Mouse (Mus musculus): ENCODE results near the gene Trim72. TPM values are rescaled to one million over a fixed set of nuclear protein-coding genes. Genes with fewer than 3 reads are reported as not detected.
"Not testable (repeated sequence)": the region's sequence is repeated elsewhere in the genome, so short reads cannot be mapped to it uniquely, and the experiment has no call there.

Gene Trim72
- total RNA-seq, 1 experiment, result 1.2 TPM

- H3K4me1 ChIP-seq (ENCODE audit: control insufficient read depth in 2 of 2, insufficient read depth in 2 of 2, low read length in 2 of 2, poor library complexity in 1 of 2), result no peaks in the 10 kb centered on the region
- no peaks in the 10 kb centered on the region for H3K36me3 ChIP-seq (ENCODE audit: control insufficient read depth, insufficient read depth, low read length, poor library complexity, severe bottlenecking)
- no peak overlapping the region for H3K4me3 ChIP-seq (ENCODE audit: insufficient read depth in 1 of 2, low read depth in 1 of 2, low read length in 2 of 2, poor library complexity in 1 of 2, severe bottlenecking in 1 of 2)
- H3K9me3 ChIP-seq (ENCODE audit: control insufficient read depth, insufficient read depth, low read depth, low read length), result no peaks in the 10 kb centered on the region
- H3K9ac ChIP-seq (ENCODE audit: insufficient read depth, low read depth, low read length, poor library complexity, severe bottlenecking), result no peak overlapping the region
- no peak for TF ChIP-seq MAFK (IDR thresholded peaks at IDR 0.05; ENCODE audit: insufficient read depth, low read depth, low read length)
- peak; percentile 58; the same call in 1 of the 2 replicates for TF ChIP-seq CHD2 (IDR thresholded peaks at IDR 0.05; ENCODE audit: low read depth, low read length)
- no peak for TF ChIP-seq ZC3H11A (IDR thresholded peaks at IDR 0.05; ENCODE audit: borderline replicate concordance, low read depth, low read length)
- peak; percentile 91 for TF ChIP-seq ZNF384 (IDR thresholded peaks at IDR 0.05; ENCODE audit: low read depth, low read length)
- peak; percentile 93 for TF ChIP-seq HCFC1 (IDR thresholded peaks at IDR 0.05; ENCODE audit: borderline replicate concordance, insufficient read depth, low read length)
- in situ Hi-C loops (cut with MboI; ENCODE audit: low sequenced_read_pairs in 2 of 2, unreplicated experiment in 2 of 2), result no loop called here
- no peak overlapping the region for H3K27ac ChIP-seq (ENCODE audit: insufficient read depth, low read depth, low read length, poor library complexity, severe bottlenecking)
- peak; percentile 68 for DNase-seq (ENCODE audit: low read depth, low spot score)
Measured at GRCm38 (mm10) chr7:128031403-128031976, 27.7 kb downstream of the Trim72 start.

- no peaks in the 10 kb centered on the region for H3K9me3 ChIP-seq (ENCODE audit: control insufficient read depth, insufficient read depth, low read depth, low read length)
- no peak overlapping the region for H3K9ac ChIP-seq (ENCODE audit: insufficient read depth, low read depth, low read length, poor library complexity, severe bottlenecking)
- H3K4me3 ChIP-seq (ENCODE audit: insufficient read depth in 1 of 2, low read depth in 1 of 2, low read length in 2 of 2, poor library complexity in 1 of 2, severe bottlenecking in 1 of 2), result no peak overlapping the region
- no peaks in the 10 kb centered on the region for H3K4me1 ChIP-seq (ENCODE audit: control insufficient read depth in 2 of 2, insufficient read depth in 2 of 2, low read length in 2 of 2, poor library complexity in 1 of 2)
- no peak for DNase-seq (ENCODE audit: low read depth, low spot score)
- in situ Hi-C loops (cut with MboI; ENCODE audit: low sequenced_read_pairs in 2 of 2, unreplicated experiment in 2 of 2), result no loop called here
- H3K36me3 ChIP-seq (ENCODE audit: control insufficient read depth, insufficient read depth, low read length, poor library complexity, severe bottlenecking), result no peaks in the 10 kb centered on the region
- H3K27ac ChIP-seq (ENCODE audit: insufficient read depth, low read depth, low read length, poor library complexity, severe bottlenecking), result no peak overlapping the region
- no peak for TF ChIP-seq MAFK (IDR thresholded peaks at IDR 0.05; ENCODE audit: insufficient read depth, low read depth, low read length)
- no peak for TF ChIP-seq CHD2 (IDR thresholded peaks at IDR 0.05; ENCODE audit: low read depth, low read length)
- no peak for TF ChIP-seq ZNF384 (IDR thresholded peaks at IDR 0.05; ENCODE audit: low read depth, low read length)
- TF ChIP-seq HCFC1 (IDR thresholded peaks at IDR 0.05; ENCODE audit: borderline replicate concordance, insufficient read depth, low read length), result no peak
- TF ChIP-seq ZC3H11A (IDR thresholded peaks at IDR 0.05; ENCODE audit: borderline replicate concordance, low read depth, low read length), result no peak
Measured at GRCm38 (mm10) chr7:128032290-128032988, 28.7 kb downstream of the Trim72 start.

GRCm38 (mm10) chr7:128032989-128033293 lies 29.2 kb downstream of the Trim72 start:
- DNase-seq (ENCODE audit: low read depth, low spot score), result no peak
- TF ChIP-seq HCFC1 (IDR thresholded peaks at IDR 0.05; ENCODE audit: borderline replicate concordance, insufficient read depth, low read length) (no peak), ZC3H11A (IDR thresholded peaks at IDR 0.05; ENCODE audit: borderline replicate concordance, low read depth, low read length) (no peak), MAFK (IDR thresholded peaks at IDR 0.05; ENCODE audit: insufficient read depth, low read depth, low read length) (no peak), ZNF384 (IDR thresholded peaks at IDR 0.05; ENCODE audit: low read depth, low read length) (no peak)
- no peak overlapping the region for H3K9ac ChIP-seq (ENCODE audit: insufficient read depth, low read depth, low read length, poor library complexity, severe bottlenecking)
- no peaks in the 10 kb centered on the region for H3K4me1 ChIP-seq (ENCODE audit: control insufficient read depth in 2 of 2, insufficient read depth in 2 of 2, low read length in 2 of 2, poor library complexity in 1 of 2)
- in situ Hi-C loops (cut with MboI; ENCODE audit: low sequenced_read_pairs in 2 of 2, unreplicated experiment in 2 of 2), result no loop called here
- no peak overlapping the region for H3K4me3 ChIP-seq (ENCODE audit: insufficient read depth in 1 of 2, low read depth in 1 of 2, low read length in 2 of 2, poor library complexity in 1 of 2, severe bottlenecking in 1 of 2)
- no peak overlapping the region for H3K27ac ChIP-seq (ENCODE audit: insufficient read depth, low read depth, low read length, poor library complexity, severe bottlenecking)
- H3K36me3 ChIP-seq (ENCODE audit: control insufficient read depth, insufficient read depth, low read length, poor library complexity, severe bottlenecking), result no peaks in the 10 kb centered on the region
- H3K9me3 ChIP-seq (ENCODE audit: control insufficient read depth, insufficient read depth, low read depth, low read length), result no peaks in the 10 kb centered on the region

- Histone ChIP-seq H3K9ac (ENCODE audit: insufficient read depth, low read depth, low read length, poor library complexity, severe bottlenecking) (no peak overlapping the region), H3K36me3 (ENCODE audit: control insufficient read depth, insufficient read depth, low read length, poor library complexity, severe bottlenecking) (no peaks in the 10 kb centered on the region), H3K4me1 (ENCODE audit: control insufficient read depth in 2 of 2, insufficient read depth in 2 of 2, low read length in 2 of 2, poor library complexity in 1 of 2) (no peaks in the 10 kb centered on the region), H3K27ac (ENCODE audit: insufficient read depth, low read depth, low read length, poor library complexity, severe bottlenecking) (no peak overlapping the region), H3K4me3 (ENCODE audit: insufficient read depth in 1 of 2, low read depth in 1 of 2, low read length in 2 of 2, poor library complexity in 1 of 2, severe bottlenecking in 1 of 2) (no peak overlapping the region), H3K9me3 (ENCODE audit: control insufficient read depth, insufficient read depth, low read depth, low read length) (no peaks in the 10 kb centered on the region)
- no peak for DNase-seq (ENCODE audit: low read depth, low spot score)
- in situ Hi-C loops (cut with MboI; ENCODE audit: low sequenced_read_pairs in 2 of 2, unreplicated experiment in 2 of 2), result no loop called here
- TF ChIP-seq ZNF384 (IDR thresholded peaks at IDR 0.05; ENCODE audit: low read depth, low read length), result no peak
- TF ChIP-seq HCFC1 (IDR thresholded peaks at IDR 0.05; ENCODE audit: borderline replicate concordance, insufficient read depth, low read length), result no peak
- TF ChIP-seq CHD2 (IDR thresholded peaks at IDR 0.05; ENCODE audit: low read depth, low read length), result no peak
- no peak for TF ChIP-seq ZC3H11A (IDR thresholded peaks at IDR 0.05; ENCODE audit: borderline replicate concordance, low read depth, low read length)
- no peak for TF ChIP-seq MAFK (IDR thresholded peaks at IDR 0.05; ENCODE audit: insufficient read depth, low read depth, low read length)
Measured at GRCm38 (mm10) chr7:128033616-128034015, 29.9 kb downstream of the Trim72 start.

- DNase-seq (ENCODE audit: low read depth, low spot score); H3K9ac ChIP-seq (ENCODE audit: insufficient read depth, low read depth, low read length, poor library complexity, severe bottlenecking); H3K4me3 ChIP-seq (ENCODE audit: insufficient read depth in 1 of 2, low read depth in 1 of 2, low read length in 2 of 2, poor library complexity in 1 of 2, severe bottlenecking in 1 of 2); in situ Hi-C loops (cut with MboI; ENCODE audit: low sequenced_read_pairs in 2 of 2, unreplicated experiment in 2 of 2); H3K36me3 ChIP-seq (ENCODE audit: control insufficient read depth, insufficient read depth, low read length, poor library complexity, severe bottlenecking); H3K27ac ChIP-seq (ENCODE audit: insufficient read depth, low read depth, low read length, poor library complexity, severe bottlenecking); H3K9me3 ChIP-seq (ENCODE audit: control insufficient read depth, insufficient read depth, low read depth, low read length); H3K4me1 ChIP-seq (ENCODE audit: control insufficient read depth in 2 of 2, insufficient read depth in 2 of 2, low read length in 2 of 2, poor library complexity in 1 of 2): not testable (repeated sequence)
Measured at GRCm38 (mm10) chr7:128042161-128042820, 38.5 kb downstream of the Trim72 start.
